Mouse (Mus musculus): Measurements from ENCODE around the gene Mdm2. TPM values are rescaled to one million over a fixed set of nuclear protein-coding genes. Genes with fewer than 3 reads are reported as not detected.

Gene Mdm2
- polyA plus RNA-seq, 1 experiment from 2014 or later = 14.8 TPM

DNA sequence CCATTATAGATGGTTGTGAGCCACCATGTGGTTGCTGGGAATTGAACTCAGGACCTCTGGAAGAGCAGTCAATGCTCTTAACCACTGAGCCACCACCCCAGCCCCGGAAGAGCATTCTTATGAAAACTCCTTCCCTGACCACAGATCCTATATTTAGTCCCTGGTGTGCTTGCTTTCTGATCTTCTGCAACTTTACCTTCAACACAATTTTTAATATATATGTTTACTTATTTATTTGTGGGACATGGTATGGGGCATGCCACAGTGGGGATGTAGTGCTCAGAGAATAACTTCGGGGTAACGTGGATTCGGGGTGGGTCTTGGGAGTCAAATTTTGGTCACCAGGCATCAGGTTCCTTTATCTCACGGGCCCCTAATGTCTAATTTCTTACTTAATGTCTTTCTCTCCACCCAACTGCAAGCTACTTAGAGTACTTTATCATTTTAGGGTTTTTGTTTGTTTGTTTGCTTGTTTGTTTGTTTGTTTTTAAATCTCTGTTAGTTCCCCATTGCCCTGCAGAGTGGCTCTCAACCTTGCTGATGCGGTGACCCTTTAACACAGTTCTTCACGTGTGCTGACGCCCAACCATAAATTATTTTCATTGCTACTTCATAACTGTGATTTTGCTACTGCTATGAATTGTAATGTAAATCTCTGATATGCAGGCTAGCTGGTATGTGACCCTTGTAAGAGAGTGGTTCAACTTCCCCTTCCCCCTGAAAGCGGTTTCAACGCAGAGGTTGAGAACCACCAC lies 41.8 kb downstream of the Mdm2 start:
- no peak overlapping the region for H3K4me2 ChIP-seq (replicated peaks; ENCODE audit: low read depth)
- H3K4me3 ChIP-seq (ENCODE audit: low read depth, low read length) = no peak overlapping the region
- no peak overlapping the region for H3K9ac ChIP-seq (ENCODE audit: low read length)
- no peaks in the 10 kb centered on the region for H3K9me3 ChIP-seq (ENCODE audit: control insufficient read depth, low read length)
- H3K27ac ChIP-seq (replicated peaks) = peak overlapping the region; percentile 73; the same call in 1 of the 2 replicates
- 0 out of 2 replicates have a peak, but pooled peaks cover 2% of the 10 kb centered on the region for H3K4me1 ChIP-seq (replicated peaks; ENCODE audit: control insufficient read depth, insufficient read depth)
- DNase-seq (ENCODE audit: low spot score) (no peak), ATAC-seq (ENCODE audit: low FRiP score, low TSS enrichment) (no peak)
- TF ChIP-seq CTCF (IDR thresholded peaks at IDR 0.05; ENCODE audit: low read depth) (no peak), EP300 (optimal IDR thresholded peaks at IDR 0.05) (no peak)
- no peaks in the 10 kb centered on the region for H3K27me3 ChIP-seq (ENCODE audit: control insufficient read depth, insufficient read depth, low read length)
- H3K36me3 ChIP-seq (ENCODE audit: control insufficient read depth, insufficient read depth, low read length) = no peaks in the 10 kb centered on the region
- 71% methylated on average over 10 of the region's 10 CpGs for WGBS

DNA sequence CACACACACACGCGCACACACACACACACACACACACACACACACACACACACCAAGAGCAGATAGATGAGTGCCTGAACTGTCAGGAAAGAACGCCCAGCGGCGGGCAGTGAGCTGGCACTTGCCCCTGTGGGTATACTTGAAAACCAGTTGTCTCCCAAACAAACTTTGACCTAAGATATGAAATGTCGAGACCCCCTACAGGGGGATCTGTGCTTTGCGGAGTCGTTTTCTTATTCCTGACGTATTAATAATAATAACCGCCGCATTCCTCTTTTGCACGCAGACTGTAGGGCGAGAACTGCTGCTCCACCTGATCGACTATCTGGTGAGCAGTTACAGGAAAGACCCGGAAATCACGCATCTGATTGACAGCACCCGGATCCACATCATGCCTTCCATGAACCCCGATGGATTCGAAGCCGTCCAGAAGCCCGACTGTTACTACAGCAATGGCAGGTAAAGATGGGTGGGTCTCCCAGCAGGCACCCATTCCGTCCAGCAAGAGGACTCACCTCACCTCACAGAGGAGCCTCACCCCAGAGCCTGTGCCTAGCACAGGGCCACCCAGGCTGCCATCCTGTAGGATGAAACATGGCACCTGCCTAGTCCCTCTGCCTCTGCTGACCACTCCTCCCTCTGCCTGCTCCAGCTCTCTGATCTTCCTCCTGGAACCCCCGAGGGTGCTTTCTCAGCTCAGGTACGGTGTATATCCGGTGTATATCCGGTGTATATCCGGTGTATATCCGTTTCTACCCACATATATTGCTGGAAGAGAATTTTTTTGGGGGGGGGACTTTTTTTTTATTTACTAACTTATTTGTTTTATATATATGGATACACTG lies 42.7 kb downstream of the Mdm2 start:
- H3K27ac ChIP-seq (replicated peaks) = no peak overlapping the region

DNA sequence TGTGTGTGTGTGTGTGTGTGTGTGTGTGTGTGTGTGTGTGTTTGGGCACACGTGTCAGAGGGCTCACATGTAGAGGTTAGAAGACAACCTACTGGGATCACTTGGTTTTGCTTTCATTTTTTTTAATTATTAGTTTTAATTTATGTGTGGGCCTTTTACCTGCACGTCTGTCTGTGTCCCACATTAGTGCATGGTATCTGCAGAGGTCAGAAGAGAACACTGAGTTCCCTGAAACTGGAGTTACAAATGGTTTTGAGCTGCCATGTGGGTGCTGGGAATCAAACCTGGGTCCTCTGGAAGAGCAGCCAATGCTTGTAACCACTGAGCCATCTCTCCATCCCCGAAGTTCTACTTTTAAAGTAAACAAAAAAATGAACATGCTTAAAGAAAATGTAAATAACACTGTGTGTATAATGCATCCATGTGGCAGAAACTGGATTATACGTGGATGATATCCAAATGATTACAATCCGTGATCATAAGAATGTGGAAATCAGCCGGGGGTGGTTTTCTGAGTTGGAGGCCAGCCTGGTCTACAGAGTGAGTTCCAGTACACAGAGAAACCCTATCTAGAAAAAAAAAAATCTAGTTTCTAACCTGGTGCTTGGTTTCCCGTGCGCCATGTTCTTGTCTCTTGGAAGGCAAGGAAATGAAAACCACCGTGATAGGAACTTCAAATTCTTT lies 43.5 kb downstream of the Mdm2 start:
- Histone ChIP-seq H3K4me2 (replicated peaks; ENCODE audit: low read depth) (no peak overlapping the region), H3K27me3 (ENCODE audit: control insufficient read depth, insufficient read depth, low read length) (no peaks in the 10 kb centered on the region), H3K27ac (replicated peaks) (no peak overlapping the region), H3K4me3 (ENCODE audit: low read depth, low read length) (no peak overlapping the region), H3K36me3 (ENCODE audit: control insufficient read depth, insufficient read depth, low read length) (no peaks in the 10 kb centered on the region), H3K9ac (ENCODE audit: low read length) (no peak overlapping the region), H3K9me3 (ENCODE audit: control insufficient read depth, low read length) (no peaks in the 10 kb centered on the region), H3K4me1 (replicated peaks; ENCODE audit: control insufficient read depth, insufficient read depth) (0 out of 2 replicates have a peak, but pooled peaks cover 2% of the 10 kb centered on the region)
- ATAC-seq (ENCODE audit: low FRiP score, low TSS enrichment) (no peak), DNase-seq (ENCODE audit: low spot score) (no peak)
- 87% methylated on average over 9 of the region's 9 CpGs for WGBS
- TF ChIP-seq CTCF (IDR thresholded peaks at IDR 0.05; ENCODE audit: low read depth) = no peak
- no peak for TF ChIP-seq EP300 (optimal IDR thresholded peaks at IDR 0.05)

More for the DNA sequence above, 42.7 kb downstream of the Mdm2 start:
- 93% methylated on average over 28 of the region's 28 CpGs for WGBS
- Histone ChIP-seq H3K27me3 (ENCODE audit: control insufficient read depth, insufficient read depth, low read length) (no peaks in the 10 kb centered on the region), H3K9me3 (ENCODE audit: control insufficient read depth, low read length) (no peaks in the 10 kb centered on the region), H3K36me3 (ENCODE audit: control insufficient read depth, insufficient read depth, low read length) (no peaks in the 10 kb centered on the region), H3K4me2 (replicated peaks; ENCODE audit: low read depth) (no peak overlapping the region), H3K9ac (ENCODE audit: low read length) (no peak overlapping the region), H3K4me3 (ENCODE audit: low read depth, low read length) (no peak overlapping the region), H3K4me1 (replicated peaks; ENCODE audit: control insufficient read depth, insufficient read depth) (0 out of 2 replicates have a peak, but pooled peaks cover 2% of the 10 kb centered on the region)
- DNase-seq (ENCODE audit: low spot score) (no peak), ATAC-seq (ENCODE audit: low FRiP score, low TSS enrichment) (no peak)
- TF ChIP-seq CTCF (IDR thresholded peaks at IDR 0.05; ENCODE audit: low read depth) = no peak
- TF ChIP-seq EP300 (optimal IDR thresholded peaks at IDR 0.05) = no peak

DNA sequence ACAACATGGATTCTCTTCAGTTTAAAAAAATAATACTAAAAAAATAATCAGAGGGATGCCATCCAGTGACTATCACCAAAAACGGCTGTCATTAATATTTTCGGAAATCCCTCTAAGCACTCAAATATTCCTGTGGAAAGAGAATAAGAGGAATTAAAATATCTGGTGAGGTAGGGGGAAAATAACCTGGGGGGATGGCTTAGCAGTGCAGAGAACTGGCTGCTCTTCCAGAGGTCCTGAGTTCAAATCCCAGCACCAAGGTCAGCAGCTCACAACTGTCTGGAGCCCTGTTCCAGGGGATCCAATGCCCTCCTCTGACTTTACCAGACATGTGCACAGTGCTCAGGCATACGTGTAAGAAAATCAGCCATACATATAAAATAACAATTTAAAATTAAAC lies 44.2 kb downstream of the Mdm2 start:
- WGBS = 85% methylated on average over 3 of the region's 3 CpGs
- Histone ChIP-seq H3K9ac (ENCODE audit: low read length) (no peak overlapping the region), H3K4me3 (ENCODE audit: low read depth, low read length) (no peak overlapping the region), H3K36me3 (ENCODE audit: control insufficient read depth, insufficient read depth, low read length) (no peaks in the 10 kb centered on the region), H3K27ac (replicated peaks) (no peak overlapping the region), H3K4me2 (replicated peaks; ENCODE audit: low read depth) (no peak overlapping the region), H3K4me1 (replicated peaks; ENCODE audit: control insufficient read depth, insufficient read depth) (0 out of 2 replicates have a peak, but pooled peaks cover 2% of the 10 kb centered on the region), H3K27me3 (ENCODE audit: control insufficient read depth, insufficient read depth, low read length) (no peaks in the 10 kb centered on the region), H3K9me3 (ENCODE audit: control insufficient read depth, low read length) (no peaks in the 10 kb centered on the region)
- DNase-seq (ENCODE audit: low spot score) (no peak), ATAC-seq (ENCODE audit: low FRiP score, low TSS enrichment) (no peak)
- TF ChIP-seq EP300 (optimal IDR thresholded peaks at IDR 0.05) = no peak
- no peak for TF ChIP-seq CTCF (IDR thresholded peaks at IDR 0.05; ENCODE audit: low read depth)

DNA sequence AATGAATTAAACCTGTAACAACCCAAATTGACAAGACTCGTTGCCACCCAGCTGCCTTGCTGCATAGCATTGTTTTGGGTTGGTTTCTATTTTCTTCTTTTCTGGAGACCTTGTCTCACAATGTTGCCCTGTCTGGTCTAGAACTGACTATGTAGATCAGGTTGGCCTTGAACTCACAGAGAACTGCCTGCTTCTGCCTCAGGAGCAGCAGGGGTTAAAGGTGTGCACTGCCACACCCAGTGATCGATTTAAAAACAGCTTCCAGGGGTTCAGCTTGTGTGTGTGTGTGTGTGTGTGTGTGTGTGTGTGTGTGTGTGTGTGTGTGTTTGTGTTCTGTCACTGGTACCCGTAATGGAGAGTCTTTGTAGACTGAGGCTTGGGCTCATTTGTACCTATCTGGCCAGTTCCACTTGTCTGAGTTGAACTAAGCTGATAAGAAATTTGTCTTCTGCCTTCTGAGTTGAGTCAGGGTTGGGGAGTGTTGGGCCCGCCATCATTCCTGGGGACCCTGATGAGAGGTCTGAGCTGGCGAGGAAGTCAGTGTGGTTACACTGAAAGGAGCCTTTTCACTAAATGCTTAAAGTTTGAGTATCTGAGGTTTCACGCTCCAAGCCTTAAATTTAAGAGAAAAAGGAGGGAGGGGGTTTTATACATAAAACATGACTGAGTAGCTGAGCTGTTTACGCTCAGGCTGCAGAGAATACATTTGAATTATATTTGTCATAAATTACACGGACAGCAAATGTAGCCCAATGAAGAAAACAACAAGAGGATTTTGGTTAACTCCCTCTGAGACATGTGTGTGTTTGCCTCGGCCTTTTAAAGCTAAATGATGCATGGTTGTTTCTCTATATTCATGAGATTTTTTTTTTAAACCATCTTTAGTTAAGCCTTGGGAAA lies 44.9 kb downstream of the Mdm2 start:
- DNase-seq (ENCODE audit: low spot score) (no peak), ATAC-seq (ENCODE audit: low FRiP score, low TSS enrichment) (no peak)
- no peaks in the 10 kb centered on the region for H3K27me3 ChIP-seq (ENCODE audit: control insufficient read depth, insufficient read depth, low read length)
- no peak overlapping the region for H3K27ac ChIP-seq (replicated peaks)
- no peaks in the 10 kb centered on the region for H3K9me3 ChIP-seq (ENCODE audit: control insufficient read depth, low read length)
- 60% methylated on average over 9 of the region's 9 CpGs for WGBS
- 0 out of 2 replicates have a peak, but pooled peaks cover 2% of the 10 kb centered on the region for H3K4me1 ChIP-seq (replicated peaks; ENCODE audit: control insufficient read depth, insufficient read depth)
- no peaks in the 10 kb centered on the region for H3K36me3 ChIP-seq (ENCODE audit: control insufficient read depth, insufficient read depth, low read length)
- no peak for TF ChIP-seq EP300 (optimal IDR thresholded peaks at IDR 0.05)
- TF ChIP-seq CTCF (IDR thresholded peaks at IDR 0.05; ENCODE audit: low read depth) = no peak
- no peak overlapping the region for H3K4me3 ChIP-seq (ENCODE audit: low read depth, low read length)
- H3K4me2 ChIP-seq (replicated peaks; ENCODE audit: low read depth) = no peak overlapping the region
- no peak overlapping the region for H3K9ac ChIP-seq (ENCODE audit: low read length)

Measured in stomach, postnatal 0 days (tissue).